Mouse (Mus musculus) 3134 (cell line): ENCODE data around the gene Lime1.

ENCODE experiments used
- DNase-seq: peaks from one replicate; pipeline ENCODE4 v3.0.0-alpha.2; 2011; ENCODE audit warnings: low spot score; ENCODE audit not compliant: insufficient read length; ENCODE audit errors: extremely low read depth

The Lime1 gene

GRCm38 (mm10) chr2:181390136-181390870 lies 10.4 kb downstream of the Lime1 start:
- DNase-seq, result no peak

- DNase-seq, result no peak
Observed at GRCm38 (mm10) chr2:181391022-181391421, 11.1 kb downstream of the Lime1 start.

- no peak for DNase-seq
Observed at GRCm38 (mm10) chr2:181391541-181391940, 11.7 kb downstream of the Lime1 start.

GRCm38 (mm10) chr2:181392600-181393213 lies 12.8 kb downstream of the Lime1 start:
- DNase-seq, result no peak

GRCm38 (mm10) chr2:181394086-181394485 lies 14.2 kb downstream of the Lime1 start:
- no peak for DNase-seq

GRCm38 (mm10) chr2:181397207-181397761 lies 17.4 kb downstream of the Lime1 start:
- DNase-seq, result no peak

- no peak for DNase-seq
Observed at GRCm38 (mm10) chr2:181401497-181401896, 21.6 kb downstream of the Lime1 start.

GRCm38 (mm10) chr2:181403722-181404121 lies 23.8 kb downstream of the Lime1 start:
- no peak for DNase-seq

GRCm38 (mm10) chr2:181409643-181410042 lies 29.8 kb downstream of the Lime1 start:
- no peak for DNase-seq

GRCm38 (mm10) chr2:181410760-181411473 lies 31.0 kb downstream of the Lime1 start:
- DNase-seq, result peak; percentile 48

- peak; percentile 70 for DNase-seq
Observed at GRCm38 (mm10) chr2:181413141-181413540, 33.3 kb downstream of the Lime1 start.

GRCm38 (mm10) chr2:181415945-181416344 lies 36.1 kb downstream of the Lime1 start:
- DNase-seq, result peak; percentile 66

- no peak for DNase-seq
Observed at GRCm38 (mm10) chr2:181419359-181419758, 39.5 kb downstream of the Lime1 start.

- DNase-seq, result no peak
Observed at GRCm38 (mm10) chr2:181420426-181420825, 40.5 kb downstream of the Lime1 start.

GRCm38 (mm10) chr2:181420903-181421638 lies 41.2 kb downstream of the Lime1 start:
- DNase-seq, result peak; percentile 17

GRCm38 (mm10) chr2:181423834-181424233 lies 44.0 kb downstream of the Lime1 start:
- DNase-seq, result no peak
